Mouse (Mus musculus) limb, embryonic 11.5 days (tissue): ENCODE measurements around the gene Cand2. TPM values are rescaled to one million over a fixed set of nuclear protein-coding genes. Genes with fewer than 3 reads are reported as not detected.

Experiments
- ATAC-seq: fragments of 200-750 bp; cut with Nextera tagmentation; 2 replicates; pipeline ENCODE4 v1.8.0; 2017; ENCODE audit warnings: low read depth; ENCODE audit not compliant: insufficient number of reproducible peaks, low FRiP score, low TSS enrichment
- DNase-seq: peaks from one replicate; pipeline ENCODE4 v3.0.0-alpha.2; 2015; ENCODE audit warnings: low spot score
- H3K27ac ChIP-seq: fragments of 300-500 bp; sonication (generic); replicated peaks from 2 replicates; pipeline ENCODE4 v1.5.1; 2014; ENCODE audit warnings: low read depth, mild to moderate bottlenecking, low read length
- H3K27me3 ChIP-seq: fragments of 300-500 bp; sonication (generic); 2 replicates; pipeline ENCODE4 v1.6.1; 2014; ENCODE audit warnings: mild to moderate bottlenecking, low read length, mixed read lengths; ENCODE audit not compliant: control insufficient read depth, insufficient read depth
- H3K36me3 ChIP-seq: fragments of 300-500 bp; sonication (generic); 2 replicates; pipeline ENCODE4 v1.6.1; 2014; ENCODE audit warnings: mild to moderate bottlenecking, low read length, moderate library complexity, mixed read lengths; ENCODE audit not compliant: control insufficient read depth, insufficient read depth
- H3K4me1 ChIP-seq: fragments of 300-500 bp; sonication (generic); 2 replicates; pipeline ENCODE4 v1.6.1; 2014; ENCODE audit warnings: low read length, mixed read lengths; ENCODE audit not compliant: control insufficient read depth, insufficient read depth
- H3K4me2 ChIP-seq: fragments of 300-500 bp; sonication (generic); 2 replicates; pipeline ENCODE4 v1.6.1; 2014; ENCODE audit warnings: low read depth, mild to moderate bottlenecking, moderate library complexity; ENCODE audit not compliant: severe bottlenecking
- H3K4me3 ChIP-seq: fragments of 300-500 bp; sonication (generic); 2 replicates; pipeline ENCODE4 v1.5.1; 2014; ENCODE audit warnings: low read depth, low read length
- H3K9ac ChIP-seq: fragments of 300-500 bp; sonication (generic); 2 replicates; pipeline ENCODE4 v1.6.1; 2014; ENCODE audit warnings: mild to moderate bottlenecking, low read length
- H3K9me3 ChIP-seq: fragments of 300-500 bp; sonication (generic); 2 replicates; pipeline ENCODE4 v1.6.1; 2016; ENCODE audit warnings: low read length; ENCODE audit not compliant: control insufficient read depth
- WGBS: fragments of 180-500 bp; shearing (Covaris S2); extraction: QIAGEN DNeasy Blood & Tissue Kit; methylation state at CpG from one replicate; pipeline ENCODE4 v1.1.7; 2014; 5-methylcytosine and 5-hydroxymethylcytosine counted together
- polyA plus RNA-seq: library from polyadenylated mRNA; unstranded; fragments of >200 nt; fragmentation: Nextera tagmentation; extraction: Ambion mirVana; gene quantifications from 2 replicates; pipeline ENCODE4 v1.2.1, GENCODE M21; 2014

Gene Cand2
- polyA plus RNA-seq: 58.4 and 64.3 TPM in 2 replicates

DNA sequence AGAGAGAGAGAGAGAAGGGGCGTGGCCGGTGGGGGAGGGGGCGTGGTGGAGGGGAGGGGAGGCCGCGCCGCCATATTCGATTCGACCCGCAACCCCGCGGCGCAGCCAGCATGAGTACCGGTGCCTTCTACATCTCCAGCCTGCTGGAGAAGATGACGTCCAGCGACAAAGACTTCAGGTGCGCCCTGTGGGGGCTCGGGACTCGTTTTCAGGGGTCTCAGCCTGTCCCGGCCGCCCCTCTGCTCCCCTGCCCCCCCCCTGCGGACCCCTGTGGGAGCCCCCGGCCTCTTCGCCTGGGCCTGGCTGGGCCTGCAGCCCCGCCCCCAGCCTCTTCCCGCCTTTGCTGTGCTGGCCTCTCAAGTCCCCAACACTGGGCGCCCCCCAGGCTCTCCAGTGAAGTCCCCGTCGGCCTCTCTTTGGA is at the start of gene Cand2:
Cand2 (plus strand) TSS at position 38 of the 421 bp plus-strand sequence.
- Histone ChIP-seq H3K9ac (peak within 1 kb of the TSS; percentile 79), H3K27ac (peak within 1 kb of the TSS; percentile 66), H3K9me3 (no peaks in the 10 kb centered on the region), H3K4me2 (peak within 1 kb of the TSS; percentile 83), H3K4me1 (peaks cover 12% of the 10 kb centered on the region; the same call in 1 of the 2 replicates), H3K27me3 (no peaks in the 10 kb centered on the region), H3K36me3 (peaks cover 9% of the 10 kb centered on the region), H3K4me3 (peak within 1 kb of the TSS; percentile 57)
- peak; percentile 87 for DNase-seq
- peak; percentile 86 for ATAC-seq
- 0% methylated on average over 21 of the region's 28 CpGs for WGBS

DNA sequence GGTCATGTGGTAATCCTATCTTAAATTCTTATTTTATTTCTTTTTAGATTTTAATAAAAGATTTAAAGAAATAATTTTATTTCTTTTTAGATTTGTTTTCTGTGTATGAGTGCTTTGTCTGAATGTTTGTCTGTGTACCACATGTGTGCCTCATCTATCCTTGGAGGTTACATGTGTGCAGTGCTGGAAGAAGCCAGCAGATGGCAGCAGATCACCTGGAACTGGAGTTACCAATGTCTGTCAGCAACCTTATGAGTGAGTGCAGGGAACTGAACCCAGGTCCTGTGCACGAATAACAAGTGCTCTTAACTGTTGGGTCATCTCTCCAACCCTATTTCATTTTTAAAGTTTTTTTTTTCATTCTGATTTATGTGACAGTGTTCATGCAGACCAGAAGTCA is 47.2 kb upstream of the Cand2 start:
- Histone ChIP-seq H3K4me1 (no peaks in the 10 kb centered on the region), H3K4me2 (no peak overlapping the region), H3K4me3 (no peak overlapping the region), H3K27me3 (no peaks in the 10 kb centered on the region), H3K36me3 (no peaks in the 10 kb centered on the region; the same call in 1 of the 2 replicates), H3K27ac (no peak overlapping the region), H3K9ac (no peak overlapping the region), H3K9me3 (no peaks in the 10 kb centered on the region)
- ATAC-seq: no peak
- WGBS: 90% methylated on average over 1 of the region's 1 CpGs
- peak; percentile 76 for DNase-seq

DNA sequence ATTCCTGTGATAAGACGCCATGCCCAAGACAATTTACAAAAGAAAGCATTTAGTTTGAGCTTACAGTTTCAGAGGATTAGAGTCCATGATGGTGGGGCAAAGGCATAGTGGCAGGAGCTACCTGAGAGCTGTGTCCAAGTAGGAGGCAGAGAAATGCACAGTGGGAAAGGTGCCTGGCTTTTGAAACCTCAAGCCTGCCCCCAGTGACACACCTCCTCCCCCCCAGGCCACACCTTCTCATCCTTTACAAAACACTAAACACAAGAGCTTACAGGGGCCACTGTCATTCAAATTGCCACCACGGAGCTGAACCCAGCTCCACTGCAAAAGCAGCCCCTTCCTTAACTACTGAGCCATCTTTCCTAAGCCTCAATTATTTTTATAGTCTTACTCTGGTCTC is 46.8 kb upstream of the Cand2 start:
- 47% methylated on average over 2 of the region's 2 CpGs for WGBS
- no peak for ATAC-seq

DNA sequence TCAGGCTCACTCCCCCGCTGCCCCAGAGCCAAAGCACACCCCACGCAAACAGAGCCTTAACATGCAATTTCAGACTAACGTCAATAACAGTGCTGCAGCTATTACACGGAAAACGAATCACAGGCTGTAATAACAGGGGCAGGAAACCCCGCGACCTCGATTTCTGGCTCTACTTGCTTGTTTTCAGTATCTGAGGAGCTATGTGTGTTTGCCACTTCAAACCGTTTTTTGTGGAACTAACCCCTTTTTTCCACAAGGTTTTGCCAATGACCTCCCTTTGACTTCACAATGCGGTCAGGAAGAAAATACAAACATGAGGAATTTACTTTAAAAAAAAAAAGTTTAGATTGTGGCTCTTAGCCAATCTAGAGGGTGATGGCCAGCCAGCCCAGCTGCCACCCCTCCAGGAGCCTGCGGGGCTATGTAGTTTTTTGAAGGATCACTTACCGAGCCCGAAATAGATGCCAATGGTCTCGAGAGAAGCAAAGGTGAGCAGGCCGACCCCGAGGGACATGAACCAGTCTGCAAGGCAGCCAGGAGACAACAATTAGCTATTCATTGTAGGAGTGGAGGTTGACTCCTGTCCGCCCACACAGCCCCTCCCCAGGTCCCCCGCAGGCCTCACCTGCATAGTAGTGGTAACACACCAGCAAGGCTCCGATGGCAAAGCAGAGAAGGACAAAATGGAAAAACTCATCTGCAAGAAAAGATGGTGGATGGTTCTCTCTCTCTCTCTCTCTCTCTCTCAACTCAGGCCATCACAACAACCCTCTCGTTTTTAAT is 43.6 kb upstream of the Cand2 start:
- 73% methylated on average over 20 of the region's 20 CpGs for WGBS
- Histone ChIP-seq H3K36me3 (no peaks in the 10 kb centered on the region), H3K9ac (no peak overlapping the region)

More for the DNA sequence above, 46.8 kb upstream of the Cand2 start:
- Histone ChIP-seq H3K27ac (no peak overlapping the region), H3K4me3 (no peak overlapping the region), H3K36me3 (no peaks in the 10 kb centered on the region; the same call in 1 of the 2 replicates), H3K4me2 (no peak overlapping the region), H3K9ac (no peak overlapping the region), H3K4me1 (no peaks in the 10 kb centered on the region), H3K27me3 (no peaks in the 10 kb centered on the region), H3K9me3 (no peaks in the 10 kb centered on the region)
- DNase-seq: no peak

DNA sequence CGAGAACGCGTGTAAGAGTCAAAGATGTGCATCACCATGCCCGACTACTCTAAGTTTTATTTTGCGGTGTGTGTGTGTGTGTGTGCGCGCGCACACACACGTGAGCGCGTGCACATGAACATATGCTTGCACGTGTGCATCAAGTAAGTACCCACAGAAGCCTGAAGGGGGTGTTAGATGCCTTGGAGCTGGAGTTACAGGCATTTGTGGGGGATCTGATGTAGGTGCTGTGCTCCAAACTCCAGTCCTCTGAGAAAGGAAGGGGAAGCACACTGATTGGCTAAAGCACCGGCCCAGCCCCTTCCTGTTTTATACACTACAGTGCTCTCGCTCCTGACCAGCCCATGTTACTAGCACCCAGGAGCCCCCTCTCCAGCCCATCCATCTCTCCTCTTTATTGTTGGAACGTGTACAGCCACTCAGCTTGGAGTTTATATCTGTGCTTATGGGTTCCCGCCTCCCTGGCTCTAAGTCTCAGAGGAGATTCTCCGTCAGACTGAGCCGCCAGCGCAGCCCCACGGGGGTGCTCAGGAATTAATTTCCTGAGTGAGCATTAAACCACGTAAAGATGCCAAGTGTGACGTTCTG is 41.9 kb upstream of the Cand2 start:
- Histone ChIP-seq H3K4me2 (no peak overlapping the region), H3K27ac (no peak overlapping the region), H3K9me3 (no peaks in the 10 kb centered on the region), H3K27me3 (no peaks in the 10 kb centered on the region), H3K4me1 (no peaks in the 10 kb centered on the region), H3K4me3 (no peak overlapping the region), H3K36me3 (no peaks in the 10 kb centered on the region), H3K9ac (no peak overlapping the region)
- 76% methylated on average over 22 of the region's 22 CpGs for WGBS
- ATAC-seq (no peak), DNase-seq (no peak)

More for the DNA sequence above, 43.6 kb upstream of the Cand2 start:
- Histone ChIP-seq H3K27ac (0 out of 2 replicates have a peak overlapping the region, but pooled peaks have one; percentile 8), H3K4me3 (no peak overlapping the region), H3K27me3 (no peaks in the 10 kb centered on the region), H3K4me2 (no peak overlapping the region), H3K9me3 (no peaks in the 10 kb centered on the region), H3K4me1 (no peaks in the 10 kb centered on the region)
- no peak for DNase-seq
- ATAC-seq: no peak

DNA sequence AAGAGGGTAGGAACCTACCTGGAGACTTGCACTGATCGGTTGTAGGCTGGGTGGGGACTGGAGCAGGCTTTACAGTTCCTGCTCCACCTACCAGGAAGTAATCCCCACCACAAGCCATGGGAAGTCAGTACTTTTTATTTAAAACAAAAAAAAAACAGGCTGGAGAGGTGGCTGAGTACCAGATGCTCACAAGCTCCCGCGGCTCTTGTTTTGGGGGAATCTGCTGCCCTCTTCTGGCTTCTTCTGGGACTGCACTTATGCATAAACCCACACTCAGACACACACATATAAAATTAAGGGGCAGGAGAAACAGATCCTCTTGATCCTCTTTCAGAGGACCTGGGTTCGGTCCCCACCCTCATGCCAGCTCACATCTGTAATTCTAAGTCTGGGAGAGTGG is 39.4 kb upstream of the Cand2 start:
- Histone ChIP-seq H3K9ac (no peak overlapping the region), H3K4me1 (no peaks in the 10 kb centered on the region), H3K27me3 (no peaks in the 10 kb centered on the region), H3K36me3 (no peaks in the 10 kb centered on the region), H3K9me3 (no peaks in the 10 kb centered on the region), H3K4me2 (no peak overlapping the region), H3K4me3 (no peak overlapping the region), H3K27ac (no peak overlapping the region)
- ATAC-seq (no peak), DNase-seq (peak; percentile 63)
- WGBS: 73% methylated on average over 4 of the region's 4 CpGs

DNA sequence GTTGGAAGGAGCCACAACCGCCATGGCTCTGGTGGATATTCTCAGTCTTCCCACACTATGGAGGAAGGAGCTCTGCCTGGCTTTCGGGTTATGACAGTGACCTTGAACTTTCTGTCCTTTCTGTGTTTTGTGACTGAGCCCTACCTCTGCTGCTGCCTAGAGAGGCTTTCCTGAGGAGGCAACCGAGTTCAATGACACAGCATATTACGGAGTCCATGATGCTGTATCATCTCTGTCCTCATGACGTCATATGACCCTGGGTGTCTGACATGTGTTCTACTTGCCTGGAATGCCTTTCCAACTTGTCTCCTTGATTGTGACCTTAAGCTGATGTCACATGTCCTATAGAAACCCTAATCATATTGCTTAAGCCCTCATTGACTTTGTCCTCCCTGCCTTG is 35.3 kb upstream of the Cand2 start:
- WGBS: 92% methylated on average over 5 of the region's 5 CpGs
- no peak for ATAC-seq

DNA sequence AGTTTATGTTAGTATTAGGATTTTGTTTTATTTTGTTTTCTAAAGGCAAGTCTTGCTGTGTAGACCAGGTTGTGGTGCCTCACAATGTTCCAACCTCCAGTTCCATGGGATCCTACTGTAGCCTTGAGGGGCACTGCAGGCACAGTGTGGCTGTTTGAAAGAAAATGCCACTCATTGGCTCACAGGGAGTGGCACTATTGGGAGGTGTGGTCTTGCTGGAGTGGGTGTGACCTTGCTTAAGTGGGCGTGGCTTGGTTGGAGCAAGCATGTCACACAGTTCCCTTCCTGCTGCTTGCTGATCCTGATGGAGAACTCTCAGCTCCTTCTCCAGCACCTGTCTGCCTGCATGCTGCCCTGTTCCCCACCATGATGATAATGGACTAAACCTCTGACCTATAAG is 30.8 kb upstream of the Cand2 start:
- no peak overlapping the region for H3K9ac ChIP-seq
- H3K4me2 ChIP-seq: no peak overlapping the region
- H3K27ac ChIP-seq: no peak overlapping the region
- WGBS: 9% methylated on average over 1 of the region's 1 CpGs
- no peak overlapping the region for H3K4me3 ChIP-seq
- no peak for DNase-seq
- H3K9me3 ChIP-seq: no peaks in the 10 kb centered on the region
- no peaks in the 10 kb centered on the region for H3K36me3 ChIP-seq
- no peaks in the 10 kb centered on the region for H3K4me1 ChIP-seq
- no peaks in the 10 kb centered on the region for H3K27me3 ChIP-seq
- ATAC-seq: no peak

More for the DNA sequence above, 35.3 kb upstream of the Cand2 start:
- Histone ChIP-seq H3K4me1 (no peaks in the 10 kb centered on the region), H3K27me3 (no peaks in the 10 kb centered on the region), H3K4me2 (no peak overlapping the region), H3K36me3 (no peaks in the 10 kb centered on the region), H3K27ac (no peak overlapping the region), H3K9me3 (no peaks in the 10 kb centered on the region), H3K9ac (no peak overlapping the region), H3K4me3 (no peak overlapping the region)
- no peak for DNase-seq
